Mouse (Mus musculus): ENCODE measurements around the gene Casp2.

DNA sequence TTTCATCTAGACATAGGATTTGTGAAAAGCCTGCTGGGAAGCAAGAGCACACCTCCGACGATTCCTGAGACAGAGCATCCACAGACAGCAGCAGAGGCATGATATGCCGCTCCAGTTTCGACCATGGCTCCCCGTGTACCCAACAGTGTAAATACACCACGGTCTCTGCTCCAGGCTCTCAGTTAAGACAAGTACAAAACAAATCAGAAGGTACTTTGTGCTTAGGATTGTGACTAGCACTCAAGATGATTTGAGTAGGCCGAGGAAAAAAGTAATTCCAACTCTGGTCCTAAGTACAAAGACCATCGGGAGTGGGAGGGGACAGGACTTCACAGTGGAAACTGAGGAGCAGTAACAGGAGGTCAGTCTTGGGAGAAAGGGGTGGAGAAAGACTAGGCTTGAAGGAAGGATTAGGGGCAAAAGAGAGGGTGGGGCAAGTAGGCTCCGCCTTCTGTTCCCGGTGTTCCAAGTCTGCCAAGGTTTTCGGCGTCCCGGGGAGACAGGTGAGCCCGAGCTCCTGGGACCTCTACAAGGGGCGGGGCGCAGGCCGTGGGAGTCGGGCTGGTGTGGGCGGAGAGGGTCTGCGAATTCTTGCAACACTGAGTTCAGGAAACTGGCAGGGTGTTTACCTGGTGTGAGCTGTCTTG is 3.1 kb upstream of the Casp2 start, which contains the start of gene Tmem139:
- TF ChIP-seq CTCF (IDR thresholded peaks at IDR 0.05; ENCODE audit: low read depth, low read length) = no peak
- no peak for TF ChIP-seq POLR2A (IDR thresholded peaks at IDR 0.05; ENCODE audit: extremely low read depth, insufficient read depth, low read length)

Measured in liver, adult 2 months (tissue).